Mouse (Mus musculus) cortical plate, adult 2 months (tissue): Measurements from ENCODE around the gene Ankrd24. TPM values are rescaled to one million over a fixed set of nuclear protein-coding genes. Genes with fewer than 3 reads are reported as not detected.
A peak's percentile ranks its signal among the peaks of the same experiment; 100 is the strongest.
"Not testable (repeated sequence)": the region's sequence is repeated elsewhere in the genome, so short reads cannot be mapped to it uniquely, and the experiment has no call there.

Source experiments
- H3K27ac ChIP-seq: fragments of 200-500 bp; 2 replicates; pipeline ENCODE4 v1.5.1; 2012; ENCODE audit warnings: low read length, control low read depth, inconsistent platforms; ENCODE audit not compliant: insufficient read depth
- H3K4me1 ChIP-seq: fragments of 200-500 bp; 2 replicates; pipeline ENCODE4 v1.6.1; 2011; ENCODE audit warnings: low read length; ENCODE audit not compliant: control insufficient read depth, insufficient read depth
- H3K4me3 ChIP-seq: fragments of 200-500 bp; 2 replicates; pipeline ENCODE4 v1.5.1; 2011; ENCODE audit warnings: mild to moderate bottlenecking, low read length, control low read depth; ENCODE audit not compliant: insufficient read depth
- CTCF ChIP-seq: fragments of 200-500 bp; IDR thresholded peaks from 2 replicates; pipeline ENCODE4 v1.5.1; 2011; ENCODE audit warnings: mild to moderate bottlenecking, control low read depth, low read length; ENCODE audit not compliant: insufficient read depth; ENCODE audit errors: extremely low read depth
- POLR2A ChIP-seq: fragments of 200-500 bp; IDR thresholded peaks from 2 replicates; pipeline ENCODE4 v1.6.1; 2011; ENCODE audit warnings: mild to moderate bottlenecking, low read length, control low read depth; ENCODE audit not compliant: insufficient read depth; ENCODE audit errors: extremely low read depth
- polyA plus RNA-seq: library from polyadenylated mRNA; depleted of rRNA; stranded (reverse); fragments of >200 nt; gene quantifications from 2 replicates; pipeline ENCODE4 v1.2.3, GENCODE M21; 2012

Ankrd24 gene
- polyA plus RNA-seq, 1 experiment: 144 TPM

DNA sequence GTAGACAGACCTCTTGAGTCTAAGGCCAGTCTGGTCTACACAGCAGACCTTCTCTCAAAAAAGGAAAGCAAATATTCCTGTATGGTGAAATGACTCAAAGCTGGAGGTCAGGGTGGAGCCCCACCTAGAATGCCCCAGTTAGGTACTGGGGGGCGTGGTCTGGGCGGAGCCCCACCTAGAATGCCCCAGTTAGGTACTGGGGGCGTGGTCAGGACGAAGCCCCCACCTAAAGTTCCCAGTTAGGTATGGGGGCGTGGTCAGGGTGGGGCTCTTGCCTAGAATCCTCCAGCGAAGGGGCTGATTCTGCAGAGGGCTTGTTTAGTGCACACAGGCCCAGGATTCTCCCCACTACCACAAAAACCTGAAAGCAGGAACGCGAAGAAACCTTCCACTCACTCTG is 4.9 kb upstream of the Ankrd24 start:
- no peak for TF ChIP-seq POLR2A
- no peak for TF ChIP-seq CTCF
- Histone ChIP-seq H3K27ac (no peak overlapping the region), H3K4me3 (no peak overlapping the region), H3K4me1 (no peaks in the 10 kb centered on the region)

DNA sequence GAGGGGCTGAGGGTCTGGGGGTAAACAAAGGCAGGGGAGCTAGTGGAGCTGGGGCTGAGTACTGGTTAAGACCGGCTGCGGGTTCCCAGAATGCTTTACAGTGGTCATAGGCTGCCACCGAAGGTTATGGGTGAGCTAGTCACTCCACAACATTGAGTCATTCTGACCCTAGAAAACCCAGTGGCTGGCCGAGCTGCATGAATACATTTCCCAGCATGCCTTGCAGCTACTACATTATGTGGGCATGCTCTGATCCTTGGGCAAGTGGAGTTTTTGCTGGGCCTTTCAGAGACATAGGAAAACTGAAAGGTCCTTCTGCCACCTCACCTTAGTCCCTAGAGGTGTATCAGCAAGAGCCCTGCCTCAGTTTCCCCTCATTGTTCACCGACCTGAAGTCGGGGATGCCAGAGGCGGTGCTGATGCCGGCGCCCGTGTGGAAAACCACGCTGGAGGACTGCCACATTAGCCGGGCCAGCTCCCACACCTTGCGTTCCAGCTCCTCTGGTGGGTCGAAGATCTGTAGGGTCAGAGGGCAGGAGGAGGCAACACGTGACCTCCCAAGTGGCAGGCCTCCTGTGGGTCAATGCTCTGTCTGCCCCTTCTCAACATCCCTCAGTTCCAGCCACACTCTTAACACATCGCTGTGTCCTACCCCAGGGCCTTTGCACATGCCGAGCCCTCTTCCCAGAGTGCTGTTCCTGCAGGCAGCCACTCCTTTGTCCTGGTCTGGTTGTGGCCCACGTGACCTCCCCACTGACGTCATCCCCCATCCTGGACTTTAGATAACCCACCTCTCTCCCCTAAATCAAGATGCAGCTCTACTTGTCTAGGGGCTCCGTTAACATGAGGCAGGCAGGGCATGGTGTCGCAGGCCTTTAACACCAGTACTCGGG is 2.0 kb upstream of the Ankrd24 start:
- no peak overlapping the region for H3K27ac ChIP-seq
- TF ChIP-seq POLR2A (no peak), CTCF (no peak)
- no peaks in the 10 kb centered on the region for H3K4me1 ChIP-seq

DNA sequence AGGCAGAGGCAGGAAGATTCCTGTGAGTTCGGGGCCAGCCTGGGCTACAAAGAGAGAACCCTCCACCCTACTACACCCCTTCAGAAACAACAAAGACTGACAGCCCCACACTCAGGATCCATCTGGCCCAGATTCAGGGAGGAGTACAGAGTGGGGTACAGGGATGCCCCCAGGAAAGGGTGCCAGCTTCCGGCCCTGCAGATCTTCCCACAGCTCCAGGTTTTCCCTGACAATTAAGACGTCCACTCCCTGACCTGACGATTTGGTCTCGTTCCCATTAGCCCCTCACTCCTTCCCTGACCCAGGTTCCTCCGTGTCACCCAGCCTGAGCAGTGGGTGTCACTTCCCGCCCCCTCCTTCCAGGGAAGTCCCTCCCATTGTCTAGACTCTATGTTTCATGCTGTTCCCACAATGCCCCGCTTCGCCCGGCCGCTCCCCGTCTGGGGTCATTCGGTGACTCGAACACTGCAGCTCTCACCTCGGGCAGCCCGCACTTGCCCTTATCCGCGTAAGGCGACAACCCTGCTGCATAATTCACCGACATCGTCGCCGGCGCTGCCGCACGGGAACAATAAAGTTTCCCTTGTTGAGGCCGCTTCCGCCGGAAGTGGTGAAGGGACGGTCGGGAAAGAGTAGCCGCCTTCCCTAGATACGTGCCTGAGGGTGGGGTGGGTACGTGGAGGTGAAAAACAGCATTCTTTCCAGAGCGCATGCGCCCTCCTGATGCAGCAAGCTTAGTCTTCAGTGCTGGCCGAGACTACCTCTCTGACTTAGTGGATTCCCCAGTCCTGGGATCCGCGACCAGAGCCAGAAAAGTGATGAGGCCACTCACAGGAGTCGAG is 1.1 kb upstream of the Ankrd24 start, which contains the start of gene Sirt6:
Gene Sirt6, minus strand, starts transcription at position 804 of the 842 bp plus-strand sequence.
- TF ChIP-seq POLR2A (peak; percentile 92), CTCF (no peak)
- H3K4me1 ChIP-seq: no peaks in the 10 kb centered on the region
- H3K4me3 ChIP-seq: peak within 1 kb of the TSS; percentile 71
- H3K27ac ChIP-seq: peak within 1 kb of the TSS; percentile 14; the same call in 1 of the 2 replicates

More for the DNA sequence above, 2.0 kb upstream of the Ankrd24 start:
- H3K4me3 ChIP-seq: peak overlapping the region; percentile 71

DNA sequence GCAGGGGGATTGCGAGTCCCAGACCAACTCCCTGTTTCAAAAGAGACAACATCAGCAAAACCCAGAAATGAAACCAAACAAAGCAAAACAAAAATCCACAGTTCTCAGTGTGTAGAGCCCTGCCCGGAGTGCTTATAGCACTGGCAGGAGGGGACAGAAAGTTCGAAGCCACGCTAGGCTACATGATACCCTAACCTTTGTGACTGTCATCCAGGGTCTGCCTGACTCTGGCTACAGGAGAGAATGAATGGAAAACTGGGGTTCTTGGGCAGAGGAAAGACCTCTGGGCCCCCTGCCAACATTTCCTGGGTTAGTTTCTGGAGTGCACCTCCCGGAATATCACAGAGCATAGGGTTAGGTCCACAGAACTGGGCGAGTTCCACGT is 512 bp upstream of the Ankrd24 start:
- Histone ChIP-seq H3K27ac (peak overlapping the region; percentile 14; the same call in 1 of the 2 replicates), H3K4me1 (no peaks in the 10 kb centered on the region), H3K4me3 (peak overlapping the region; percentile 71)
- TF ChIP-seq POLR2A (no peak), CTCF (no peak)

DNA sequence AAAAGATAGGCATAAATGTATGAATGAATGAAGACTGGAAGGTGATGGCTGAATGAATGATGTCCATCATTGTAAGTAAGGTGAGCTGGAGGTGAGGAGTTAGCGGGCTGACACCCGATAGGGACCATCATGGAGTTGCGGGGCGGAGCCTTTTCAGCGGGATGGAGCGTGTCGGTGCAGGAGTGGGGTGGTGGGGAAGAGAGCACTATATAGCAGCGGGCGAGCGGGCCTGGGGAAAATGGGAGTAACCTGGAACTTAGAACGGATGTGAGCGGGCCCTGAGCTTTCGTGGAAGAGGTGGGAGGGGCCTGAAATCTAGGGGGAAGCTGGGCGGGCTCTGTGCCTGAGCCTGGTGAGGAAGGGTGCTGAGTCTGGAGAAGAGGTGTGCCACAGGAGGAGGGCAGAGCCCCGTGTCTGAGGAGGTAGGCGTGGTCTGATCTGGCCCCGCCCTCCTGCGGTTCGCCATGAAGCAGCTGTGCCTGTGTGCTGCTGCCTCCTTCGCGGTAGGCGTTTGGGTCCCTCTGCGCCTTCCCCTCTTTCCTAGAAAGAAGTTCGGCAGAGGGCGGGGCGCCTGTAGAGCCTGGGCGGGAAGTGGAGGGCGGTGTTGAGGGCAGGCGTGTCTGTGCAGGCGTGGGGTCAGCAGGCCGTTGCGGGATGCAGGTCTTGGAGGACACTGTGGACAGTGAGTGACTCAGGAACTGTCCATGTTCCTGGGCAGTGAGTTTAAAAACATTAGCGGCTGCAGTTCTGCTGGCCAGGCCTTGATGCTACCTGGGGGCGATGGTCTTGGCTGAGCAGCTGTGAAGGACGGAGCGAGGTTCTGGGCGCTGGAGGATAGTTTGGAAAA is 5.1 kb downstream of the Ankrd24 start:
- Histone ChIP-seq H3K27ac (no peak overlapping the region), H3K4me1 (no peaks in the 10 kb centered on the region), H3K4me3 (peak overlapping the region; percentile 32)
- TF ChIP-seq CTCF: no peak
- TF ChIP-seq POLR2A: peak; percentile 83; the same call in 1 of the 2 replicates

DNA sequence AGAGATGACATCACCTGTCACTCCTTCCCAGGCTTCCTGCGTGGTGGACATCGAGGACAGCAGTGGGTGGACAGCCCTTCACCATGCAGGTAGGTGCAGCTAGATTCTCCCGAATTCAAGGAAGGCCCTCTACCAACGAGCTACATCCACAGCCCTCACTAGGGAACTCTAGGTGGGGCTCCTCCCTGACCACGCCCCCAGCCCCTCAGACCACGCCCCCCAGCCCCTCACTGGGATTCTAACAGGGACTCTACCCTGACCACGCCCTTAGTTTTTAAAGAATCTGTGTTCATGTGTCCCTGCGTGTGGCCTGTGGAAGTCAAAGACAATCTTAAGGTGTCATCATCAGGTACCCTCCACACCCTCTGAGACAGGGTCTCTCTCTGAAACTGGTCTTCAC is 8.0 kb downstream of the Ankrd24 start:
- Histone ChIP-seq H3K4me1 (no peaks in the 10 kb centered on the region), H3K27ac (no peak overlapping the region)
- TF ChIP-seq CTCF (no peak), POLR2A (no peak)

DNA sequence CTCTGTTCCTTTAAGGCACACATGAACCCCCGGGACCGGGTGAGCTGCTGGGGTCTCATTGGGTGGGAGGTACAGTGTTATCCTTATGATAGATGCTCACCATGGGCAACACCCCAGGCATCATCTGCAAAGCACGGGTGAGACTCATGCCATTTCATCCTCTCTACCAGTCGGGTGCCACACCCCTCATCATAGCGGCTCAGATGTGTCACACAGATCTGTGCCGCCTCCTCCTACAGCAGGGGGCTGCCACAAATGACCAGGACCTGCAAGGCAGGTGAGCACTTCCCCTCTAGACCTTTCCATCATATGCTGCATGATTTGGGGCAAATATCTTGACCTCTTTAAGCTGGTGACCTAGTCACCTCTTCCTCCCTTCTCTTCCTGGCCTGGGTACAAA is 9.8 kb downstream of the Ankrd24 start:
- TF ChIP-seq CTCF (no peak), POLR2A (no peak)
- H3K27ac ChIP-seq: no peak overlapping the region
- no peak overlapping the region for H3K4me3 ChIP-seq
- peaks cover 15% of the 10 kb centered on the region for H3K4me1 ChIP-seq

More for the DNA sequence above, 8.0 kb downstream of the Ankrd24 start:
- no peak overlapping the region for H3K4me3 ChIP-seq

DNA sequence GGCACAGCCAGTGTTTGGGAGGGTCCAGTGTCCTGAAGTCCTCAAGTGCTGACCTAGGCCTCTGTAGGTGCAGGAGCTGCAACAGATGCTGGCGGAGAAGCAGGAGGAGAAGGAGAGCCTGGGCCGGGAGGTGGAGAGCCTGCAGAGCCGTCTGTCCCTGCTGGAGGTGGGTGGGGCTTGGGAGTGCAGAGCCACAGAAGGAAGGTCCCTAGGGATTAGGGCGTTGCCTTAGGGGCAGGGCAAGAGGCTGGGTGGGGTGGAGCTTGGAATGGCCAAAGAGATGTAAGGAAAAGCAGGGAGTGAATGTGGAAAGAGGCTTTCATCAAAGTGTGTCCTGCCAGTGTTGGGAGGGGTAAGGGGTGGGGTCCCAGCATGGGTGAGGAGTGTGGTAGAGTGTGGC is 12.5 kb downstream of the Ankrd24 start:
- not testable (repeated sequence) for H3K27ac ChIP-seq, H3K4me3 ChIP-seq
- peaks cover 15% of the 10 kb centered on the region for H3K4me1 ChIP-seq

DNA sequence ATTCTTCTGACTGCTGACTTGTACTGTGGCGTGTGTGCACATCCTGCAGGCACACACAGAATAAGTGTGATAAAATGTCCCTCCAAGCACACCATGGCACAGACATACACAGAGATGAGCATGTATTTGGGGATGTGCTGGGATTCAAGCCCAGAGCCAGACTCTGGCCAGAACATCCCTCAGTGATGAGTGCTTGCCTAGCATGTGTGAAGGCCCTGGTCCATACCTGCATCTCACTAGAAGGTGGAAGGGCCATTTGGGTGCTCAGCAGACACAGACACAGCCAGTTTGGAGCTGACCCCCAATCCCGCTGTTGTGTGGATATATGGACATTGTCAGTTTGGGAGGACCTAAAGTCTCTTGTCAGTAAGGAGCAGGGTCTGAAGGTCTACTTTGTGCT is 13.2 kb downstream of the Ankrd24 start:
- H3K4me1 ChIP-seq: peaks cover 15% of the 10 kb centered on the region
- no peak overlapping the region for H3K27ac ChIP-seq
- H3K4me3 ChIP-seq: peak overlapping the region; percentile 87; the same call in 1 of the 2 replicates
- no peak for TF ChIP-seq POLR2A
- no peak for TF ChIP-seq CTCF
